Mouse (Mus musculus) heart, embryonic 10.5 days (tissue): ENCODE data around the gene Zcchc3. TPM values are rescaled to one million over a fixed set of nuclear protein-coding genes. Genes with fewer than 3 reads are reported as not detected.
A peak's percentile ranks its signal among the peaks of the same experiment; 100 is the strongest.
"Not testable (repeated sequence)": the region's sequence is repeated elsewhere in the genome, so short reads cannot be mapped to it uniquely, and the experiment has no call there.

Experiments
- DNase-seq: peaks from one replicate; pipeline ENCODE4 v3.0.0-alpha.2; 2017; ENCODE audit warnings: low spot score
- H3K27ac ChIP-seq: fragments of 300-500 bp; sonication (generic); 2 replicates; pipeline ENCODE4 v1.5.1; 2016; ENCODE audit warnings: mild to moderate bottlenecking
- H3K27me3 ChIP-seq: fragments of 300-500 bp; sonication (generic); 2 replicates; pipeline ENCODE4 v1.6.1; 2016; ENCODE audit warnings: mild to moderate bottlenecking; ENCODE audit not compliant: poor library complexity, insufficient read depth, severe bottlenecking
- H3K36me3 ChIP-seq: fragments of 300-500 bp; sonication (generic); 2 replicates; pipeline ENCODE4 v1.6.1; 2016; ENCODE audit warnings: mild to moderate bottlenecking, moderate library complexity
- H3K4me1 ChIP-seq: fragments of 300-500 bp; sonication (generic); 2 replicates; pipeline ENCODE4 v1.6.1; 2016; ENCODE audit warnings: mild to moderate bottlenecking
- H3K4me3 ChIP-seq: fragments of 300-500 bp; sonication (generic); 2 replicates; pipeline ENCODE4 v1.5.1; 2016; ENCODE audit warnings: mild to moderate bottlenecking, moderate library complexity
- H3K9me3 ChIP-seq: fragments of 300-500 bp; sonication (generic); 2 replicates; pipeline ENCODE4 v1.6.1; 2016; ENCODE audit warnings: mild to moderate bottlenecking, moderate library complexity
- WGBS: fragments of 180-500 bp; shearing (Covaris S2); methylation state at CpG from one replicate; pipeline ENCODE4 v1.1.7; 2016; 5-methylcytosine and 5-hydroxymethylcytosine counted together
- polyA plus RNA-seq: library from polyadenylated mRNA; unstranded; fragments of >200 nt; fragmentation: Nextera tagmentation; extraction: Ambion mirVana; gene quantifications from 2 replicates; pipeline ENCODE4 v1.2.1, GENCODE M21; 2016

Gene Zcchc3
- polyA plus RNA-seq, 1 experiment from 2014 or later: 71.3 TPM

DNA sequence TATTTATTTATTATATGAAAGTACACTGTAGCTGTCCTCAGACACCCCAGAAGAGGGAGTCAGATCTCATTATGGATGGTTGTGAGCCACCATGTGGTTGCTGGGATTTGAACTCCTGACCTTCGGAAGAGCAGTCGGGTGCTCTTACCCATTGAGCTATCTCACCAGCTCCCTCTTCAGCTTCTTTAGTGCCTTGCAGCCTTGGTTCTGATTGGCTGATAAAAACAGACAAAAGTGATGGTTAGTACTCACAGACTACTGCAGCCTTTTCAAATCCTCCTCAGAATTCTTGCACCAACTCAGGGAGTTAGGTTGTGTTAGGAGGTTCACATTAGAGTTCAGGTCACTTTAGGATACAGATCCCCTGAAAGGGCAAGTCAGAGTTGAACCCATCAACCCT lies 13.7 kb upstream of the Zcchc3 start:
- not testable (repeated sequence) for H3K4me3 ChIP-seq, H3K27ac ChIP-seq, H3K9me3 ChIP-seq, H3K27me3 ChIP-seq, DNase-seq, H3K36me3 ChIP-seq
- H3K4me1 ChIP-seq: peaks cover 14% of the 10 kb centered on the region
- 90% methylated on average over 2 of the region's 2 CpGs for WGBS

DNA sequence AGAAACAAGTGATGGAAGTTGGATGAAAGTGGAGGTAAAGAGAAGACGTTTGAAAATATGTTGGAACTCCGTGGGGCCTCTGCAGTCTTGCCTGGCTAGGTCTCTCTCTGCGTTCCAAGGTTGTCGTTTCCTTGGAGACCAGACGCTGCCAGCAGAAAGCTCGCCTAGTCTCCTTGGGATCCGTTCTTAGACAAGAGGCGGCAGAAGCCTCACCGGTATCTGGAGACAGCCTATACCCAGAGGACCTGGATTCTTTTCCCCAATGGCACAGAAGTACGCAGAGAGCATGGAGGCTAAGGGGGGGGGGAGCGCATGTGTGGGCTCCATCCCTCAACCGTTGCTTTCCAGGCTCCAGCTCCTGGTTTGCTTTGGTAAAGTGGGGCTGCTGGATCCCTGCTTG lies 12.7 kb upstream of the Zcchc3 start:
- Histone ChIP-seq H3K27ac (peak overlapping the region; percentile 43), H3K36me3 (no peaks in the 10 kb centered on the region), H3K4me3 (peak overlapping the region; percentile 44), H3K9me3 (no peaks in the 10 kb centered on the region), H3K4me1 (peaks cover 13% of the 10 kb centered on the region), H3K27me3 (no peaks in the 10 kb centered on the region)
- DNase-seq: no peak
- 7% methylated on average over 12 of the region's 12 CpGs for WGBS

DNA sequence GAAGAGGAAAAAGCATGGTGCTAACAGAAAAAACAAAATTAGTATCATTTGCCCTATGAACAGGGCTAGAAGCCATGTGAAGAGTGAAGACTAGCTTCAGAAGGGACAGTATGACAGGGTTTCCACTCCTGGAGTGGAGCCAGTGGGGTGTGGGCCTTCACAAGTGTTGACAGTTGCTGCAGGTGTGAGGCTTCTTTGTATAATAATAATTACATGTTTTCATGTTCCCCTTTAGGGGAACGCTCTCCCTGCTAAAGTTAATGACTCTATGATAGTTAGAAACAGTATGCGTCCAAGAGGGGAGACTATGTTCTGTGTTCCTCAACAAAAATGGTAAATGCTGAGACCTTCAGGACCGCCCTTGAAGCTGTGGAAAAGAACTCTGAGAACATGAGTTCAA lies 959 bp upstream of the Zcchc3 start:
- Histone ChIP-seq H3K9me3 (peaks cover 4% of the 10 kb centered on the region; the same call in 1 of the 2 replicates), H3K27me3 (no peaks in the 10 kb centered on the region), H3K36me3 (peaks cover 3% of the 10 kb centered on the region; the same call in 1 of the 2 replicates), H3K27ac (peak overlapping the region; percentile 100), H3K4me3 (peak overlapping the region; percentile 97; the same call in 1 of the 2 replicates), H3K4me1 (peaks cover 17% of the 10 kb centered on the region)
- DNase-seq: no peak
- WGBS: 93% methylated on average over 3 of the region's 3 CpGs

DNA sequence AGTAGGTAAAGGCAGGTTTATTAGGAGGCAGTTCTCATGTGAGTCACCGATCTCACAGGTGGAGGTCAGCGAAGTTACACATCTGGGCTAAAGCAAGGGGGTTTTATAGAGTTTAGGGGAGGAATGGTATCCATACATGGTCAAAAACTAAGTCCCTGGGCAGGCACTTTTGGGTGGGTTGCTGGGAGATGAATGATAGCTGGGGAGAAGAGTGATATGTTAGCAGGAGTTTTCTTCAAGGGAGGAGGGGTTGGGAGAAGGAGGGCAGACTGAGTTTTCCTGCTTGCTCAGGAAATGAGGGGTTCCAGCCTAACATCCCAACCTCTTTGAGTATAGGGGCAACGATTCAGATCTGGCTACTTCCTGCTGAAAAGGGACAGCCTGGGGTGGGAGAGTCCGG lies 460 bp upstream of the Zcchc3 start, which contains the start of gene 6820408C15Rik:
6820408C15Rik (plus strand) TSS at position 301 of the 400 bp plus-strand sequence.
- Histone ChIP-seq H3K4me3 (peak within 1 kb of the TSS; percentile 97), H3K4me1 (peaks cover 22% of the 10 kb centered on the region), H3K9me3 (peaks cover 4% of the 10 kb centered on the region; the same call in 1 of the 2 replicates), H3K36me3 (peaks cover 3% of the 10 kb centered on the region; the same call in 1 of the 2 replicates), H3K27ac (peak within 1 kb of the TSS; percentile 100), H3K27me3 (no peaks in the 10 kb centered on the region)
- DNase-seq: no peak
- WGBS: 25% methylated on average over 4 of the region's 4 CpGs

DNA sequence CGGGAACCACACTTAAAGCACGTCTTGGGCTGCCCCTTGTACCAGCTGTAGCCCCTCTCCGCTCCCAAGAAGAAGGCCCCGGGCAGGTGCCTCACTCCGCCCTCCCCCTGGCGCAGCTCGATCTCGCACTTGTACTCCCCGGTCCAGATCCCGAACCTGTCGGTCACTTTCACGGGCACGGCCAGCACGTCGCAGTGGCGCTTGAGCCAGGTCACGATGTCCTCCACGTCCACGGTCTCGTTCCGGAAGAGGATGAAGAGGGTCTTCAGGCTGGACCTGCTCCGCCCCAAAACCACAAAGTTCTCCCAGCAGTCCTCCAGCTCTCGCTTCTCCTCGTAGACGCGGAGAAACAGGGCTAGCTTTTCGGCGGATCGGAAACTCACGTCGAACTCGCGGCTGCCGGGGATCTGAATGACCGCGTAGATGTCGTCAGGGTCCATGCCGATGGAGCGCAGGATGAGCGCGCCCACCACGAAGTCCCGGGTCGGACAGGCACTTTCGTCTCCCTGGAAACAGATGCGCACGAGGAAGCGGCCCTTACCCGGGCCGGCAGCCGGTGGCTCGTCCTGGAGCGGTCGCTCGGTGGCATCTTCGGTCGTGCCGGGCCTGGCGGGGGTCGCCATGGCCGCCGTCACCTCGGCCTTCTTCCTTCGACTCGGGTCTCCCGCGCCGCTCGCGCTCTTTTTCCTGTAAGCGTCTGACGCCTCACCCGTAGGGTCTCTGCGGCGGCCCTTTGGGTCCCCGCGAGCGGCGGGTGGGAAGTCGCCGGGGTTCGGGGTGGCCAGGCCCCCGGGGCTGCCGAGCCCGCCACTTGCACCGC lies 852 bp downstream of the Zcchc3 start:
- Histone ChIP-seq H3K27me3 (no peaks in the 10 kb centered on the region), H3K27ac (peak overlapping the region; percentile 100), H3K9me3 (peaks cover 4% of the 10 kb centered on the region; the same call in 1 of the 2 replicates), H3K36me3 (peaks cover 3% of the 10 kb centered on the region; the same call in 1 of the 2 replicates), H3K4me1 (peaks cover 34% of the 10 kb centered on the region), H3K4me3 (peak overlapping the region; percentile 97)
- DNase-seq: peak; percentile 86
- WGBS: under 1% methylated on average over 86 of the region's 86 CpGs

DNA sequence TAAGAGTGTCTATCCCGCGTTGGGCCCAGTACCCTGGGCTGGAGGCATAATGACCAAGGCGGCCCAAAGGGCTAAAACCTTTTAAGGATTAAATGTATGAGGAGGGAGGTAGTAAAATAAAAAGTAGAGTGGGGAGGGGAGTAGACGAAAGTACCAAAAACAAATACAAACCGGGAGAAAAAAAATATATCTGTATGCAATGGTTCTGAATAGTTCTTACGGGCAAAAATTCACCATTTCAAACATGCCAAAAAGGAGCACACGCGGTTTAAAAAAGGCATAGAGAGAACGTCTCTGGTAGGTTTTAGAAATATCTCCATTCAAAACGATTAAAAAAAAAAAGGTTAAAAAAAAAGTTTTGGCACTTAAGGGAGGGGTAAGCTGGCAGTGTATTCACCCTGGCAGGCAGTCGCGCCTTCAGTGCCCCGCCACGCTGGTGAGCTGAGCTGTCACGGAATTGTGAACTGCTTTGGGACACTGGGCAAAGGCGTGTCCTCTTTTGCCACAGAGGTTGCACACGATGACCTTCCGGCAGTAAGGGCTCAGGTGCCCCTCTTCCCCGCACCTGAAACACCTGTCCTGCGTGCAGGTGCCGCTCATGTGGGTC lies 1.6 kb downstream of the Zcchc3 start:
- WGBS: 2% methylated on average over 21 of the region's 21 CpGs
- no peaks in the 10 kb centered on the region for H3K27me3 ChIP-seq
- H3K9me3 ChIP-seq: peaks cover 4% of the 10 kb centered on the region; the same call in 1 of the 2 replicates
- no peak for DNase-seq
- H3K36me3 ChIP-seq: peaks cover 3% of the 10 kb centered on the region; the same call in 1 of the 2 replicates
- H3K4me1 ChIP-seq: peaks cover 34% of the 10 kb centered on the region
- H3K4me3 ChIP-seq: peak overlapping the region; percentile 97
- H3K27ac ChIP-seq: peak overlapping the region; percentile 100

DNA sequence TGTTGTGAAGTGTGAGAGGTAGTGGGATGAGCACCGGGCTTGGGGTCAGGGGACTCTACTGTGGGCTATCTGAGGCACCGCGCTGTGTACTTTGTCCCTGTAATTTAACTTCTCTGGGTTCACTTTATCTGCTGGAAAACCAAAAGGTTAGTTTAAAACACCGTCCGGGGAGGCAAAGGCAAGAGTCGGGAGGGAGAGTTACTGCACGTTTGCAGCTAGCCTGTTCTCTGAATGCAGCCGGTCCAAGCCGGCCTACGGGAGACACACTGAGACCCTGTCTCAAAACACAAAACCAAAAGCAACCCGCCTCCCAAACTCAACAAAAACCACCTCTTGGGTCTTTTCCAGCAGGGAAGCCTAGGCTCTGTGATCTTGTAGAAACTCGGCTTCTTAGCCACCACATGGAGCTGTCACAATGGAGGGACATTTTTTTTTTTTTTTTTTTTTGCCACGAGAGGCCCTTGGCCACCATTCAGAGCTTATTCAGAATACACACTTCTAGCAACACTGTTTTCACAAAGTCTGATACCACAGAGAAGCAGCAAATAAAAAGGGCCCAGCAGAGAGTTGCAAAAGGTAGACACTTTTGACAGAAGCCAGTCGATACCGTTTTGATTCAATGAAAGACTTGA lies 2.2 kb downstream of the Zcchc3 start:
- Histone ChIP-seq H3K27ac (peak overlapping the region; percentile 100), H3K4me1 (peaks cover 34% of the 10 kb centered on the region), H3K27me3 (no peaks in the 10 kb centered on the region), H3K36me3 (peaks cover 3% of the 10 kb centered on the region; the same call in 1 of the 2 replicates), H3K4me3 (peak overlapping the region; percentile 97), H3K9me3 (peaks cover 4% of the 10 kb centered on the region; the same call in 1 of the 2 replicates)
- 3% methylated on average over 15 of the region's 15 CpGs for WGBS
- no peak for DNase-seq

DNA sequence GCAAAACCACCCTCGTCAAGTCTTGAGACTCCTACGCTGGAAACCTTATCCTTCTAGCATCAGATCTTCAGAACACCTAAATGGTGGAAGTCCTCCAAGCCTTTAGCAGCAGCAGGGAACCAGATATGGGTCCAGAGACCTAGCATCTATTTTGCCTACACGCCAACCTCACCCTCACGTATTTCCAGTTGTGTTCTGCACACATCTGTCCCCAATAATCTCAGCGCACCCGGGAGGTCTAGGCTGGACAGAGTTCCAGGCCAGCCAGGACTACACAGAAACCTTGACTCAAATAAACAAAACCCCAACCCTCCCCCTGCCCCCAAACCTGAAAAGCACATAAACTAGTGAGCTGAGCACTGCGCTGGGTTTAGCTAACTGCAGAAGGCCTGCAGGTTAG lies 3.4 kb downstream of the Zcchc3 start:
- Histone ChIP-seq H3K4me3 (peak overlapping the region; percentile 97), H3K4me1 (peaks cover 38% of the 10 kb centered on the region), H3K9me3 (peaks cover 4% of the 10 kb centered on the region; the same call in 1 of the 2 replicates), H3K27ac (peak overlapping the region; percentile 100), H3K36me3 (peaks cover 3% of the 10 kb centered on the region; the same call in 1 of the 2 replicates), H3K27me3 (no peaks in the 10 kb centered on the region)
- 3% methylated on average over 7 of the region's 7 CpGs for WGBS
- DNase-seq: no peak

DNA sequence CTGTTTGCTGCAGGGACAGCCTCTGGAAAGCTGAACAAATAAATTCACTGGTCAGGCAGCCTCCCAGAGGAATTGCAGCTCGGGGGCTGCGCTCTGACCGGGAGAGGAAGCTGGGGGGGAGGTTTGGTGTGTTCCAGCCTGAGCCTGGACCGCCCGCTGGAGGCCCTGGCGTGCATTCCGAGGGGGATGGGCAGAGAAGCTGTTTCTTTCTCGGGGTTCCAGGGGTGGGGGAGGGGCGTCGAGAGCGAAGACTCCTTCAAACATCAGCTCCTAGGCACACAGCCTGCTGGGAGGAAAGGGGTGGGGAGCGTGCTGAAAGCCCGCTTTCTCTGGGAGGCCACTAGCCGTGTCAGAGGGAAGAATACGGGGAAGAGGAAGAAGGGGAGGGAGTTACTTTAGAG lies 3.9 kb downstream of the Zcchc3 start:
- 0% methylated on average over 15 of the region's 15 CpGs for WGBS
- Histone ChIP-seq H3K36me3 (peaks cover 3% of the 10 kb centered on the region; the same call in 1 of the 2 replicates), H3K4me1 (peaks cover 40% of the 10 kb centered on the region), H3K9me3 (no peaks in the 10 kb centered on the region; the same call in 1 of the 2 replicates), H3K4me3 (peak overlapping the region; percentile 97), H3K27ac (peak overlapping the region; percentile 100), H3K27me3 (no peaks in the 10 kb centered on the region)
- DNase-seq: peak; percentile 96

DNA sequence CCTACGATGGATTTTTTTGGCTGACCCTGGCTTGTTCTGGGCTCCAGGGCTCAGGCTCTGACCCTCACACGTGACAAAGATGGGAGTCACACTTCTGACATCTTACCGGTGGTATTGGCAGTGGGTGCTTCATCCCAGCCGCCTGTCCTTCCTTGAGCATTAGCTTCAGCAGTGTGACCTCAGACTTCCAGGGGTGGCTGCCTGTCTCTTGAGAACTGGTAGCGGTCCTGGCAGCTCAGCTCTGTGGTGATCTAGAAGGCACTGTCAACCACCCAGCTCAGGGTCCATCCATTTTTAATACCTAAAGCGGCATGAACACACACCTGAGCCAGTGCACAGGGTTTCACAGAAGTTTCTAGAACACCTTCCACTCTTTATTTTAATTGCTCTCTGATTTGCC lies 5.0 kb downstream of the Zcchc3 start:
- H3K9me3 ChIP-seq: no peaks in the 10 kb centered on the region
- H3K4me1 ChIP-seq: peaks cover 43% of the 10 kb centered on the region
- no peaks in the 10 kb centered on the region for H3K27me3 ChIP-seq
- H3K4me3 ChIP-seq: no peak overlapping the region
- 71% methylated on average over 6 of the region's 6 CpGs for WGBS
- no peak for DNase-seq
- H3K36me3 ChIP-seq: peaks cover 3% of the 10 kb centered on the region; the same call in 1 of the 2 replicates
- peak overlapping the region; percentile 100 for H3K27ac ChIP-seq

DNA sequence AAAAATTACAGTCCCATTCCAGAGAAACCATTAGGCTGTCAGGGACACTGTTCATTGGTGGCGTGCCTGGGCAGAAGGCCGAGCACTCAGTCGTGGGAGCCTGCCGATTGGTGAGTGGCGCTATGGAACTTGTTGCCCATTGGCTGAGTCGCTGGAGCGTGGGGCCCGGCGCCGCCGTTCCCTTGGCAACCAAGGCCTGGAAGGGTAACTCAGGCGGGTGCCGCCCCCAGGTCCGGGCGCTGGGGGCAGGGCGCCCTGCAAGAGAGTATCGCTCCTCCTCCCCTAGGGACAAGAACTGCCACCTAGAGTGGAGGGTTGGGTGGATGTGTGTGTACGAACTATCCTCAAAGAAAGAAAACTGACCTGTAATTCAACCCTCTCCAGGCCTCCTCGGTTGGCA lies 8.7 kb downstream of the Zcchc3 start:
- WGBS: under 1% methylated on average over 19 of the region's 19 CpGs
- H3K4me3 ChIP-seq: peak overlapping the region; percentile 51
- H3K27ac ChIP-seq: peak overlapping the region; percentile 84
- peaks cover 35% of the 10 kb centered on the region for H3K4me1 ChIP-seq
- H3K9me3 ChIP-seq: no peaks in the 10 kb centered on the region
- peak; percentile 99 for DNase-seq
- no peaks in the 10 kb centered on the region for H3K36me3 ChIP-seq
- H3K27me3 ChIP-seq: no peaks in the 10 kb centered on the region

DNA sequence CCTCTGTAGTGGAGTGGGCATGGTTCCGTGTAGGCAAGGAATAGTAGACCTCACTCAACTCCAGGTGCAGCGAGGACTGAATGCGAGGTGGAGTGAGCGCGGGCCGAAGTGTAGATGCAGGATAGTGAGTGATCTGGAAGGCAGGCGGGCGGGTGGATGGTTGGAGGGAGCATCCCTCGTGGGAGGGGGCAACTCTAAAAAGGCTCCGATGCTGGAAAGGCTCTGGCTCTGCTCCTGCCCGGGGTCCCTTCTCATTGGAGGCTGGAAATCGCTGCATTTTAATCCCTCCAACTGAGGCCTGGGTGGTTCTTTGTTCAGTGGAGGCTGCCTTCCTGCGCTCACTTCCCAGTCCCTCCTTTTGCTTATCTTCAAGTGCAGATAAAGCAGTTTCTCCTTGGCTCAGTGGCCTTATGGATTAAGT lies 15.7 kb downstream of the Zcchc3 start:
- Histone ChIP-seq H3K4me3 (peak overlapping the region; percentile 91), H3K9me3 (no peaks in the 10 kb centered on the region), H3K36me3 (0 out of 2 replicates have a peak, but pooled peaks cover 7% of the 10 kb centered on the region), H3K27ac (peak overlapping the region; percentile 99), H3K27me3 (no peaks in the 10 kb centered on the region), H3K4me1 (peaks cover 41% of the 10 kb centered on the region)
- DNase-seq: no peak
- under 1% methylated on average over 13 of the region's 13 CpGs for WGBS
